Mouse (Mus musculus): ENCODE results near the gene Nudt3. TPM values are rescaled to one million over a fixed set of nuclear protein-coding genes. Genes with fewer than 3 reads are reported as not detected.
A peak's percentile ranks its signal among the peaks of the same experiment; 100 is the strongest.

Gene Nudt3
- polyA plus RNA-seq, 1 experiment from 2014 or later: 145 TPM

GRCm38 (mm10) chr17:27541261-27541660, 82.0 kb downstream of the Nudt3 start:
- Histone ChIP-seq H3K4me1 (replicated peaks) (peaks cover 16% of the 10 kb centered on the region), H3K4me3 (no peak overlapping the region), H3K9me3 (no peaks in the 10 kb centered on the region), H3K27me3 (ENCODE audit: insufficient read depth, poor library complexity, severe bottlenecking) (peaks cover 3% of the 10 kb centered on the region), H3K27ac (no peak overlapping the region), H3K36me3 (no peaks in the 10 kb centered on the region)
- DNase-seq (ENCODE audit: low spot score): no peak
- 76% methylated on average over 2 of the region's 2 CpGs for WGBS

- Histone ChIP-seq H3K4me1 (replicated peaks) (peaks cover 6% of the 10 kb centered on the region), H3K9me3 (no peaks in the 10 kb centered on the region), H3K4me3 (peak overlapping the region; percentile 2; the same call in 1 of the 2 replicates), H3K36me3 (no peaks in the 10 kb centered on the region), H3K27ac (no peak overlapping the region), H3K27me3 (ENCODE audit: insufficient read depth, poor library complexity, severe bottlenecking) (no peaks in the 10 kb centered on the region)
- WGBS: 6% methylated on average over 10 of the region's 10 CpGs
- peak; percentile 94 for DNase-seq (ENCODE audit: low spot score)
These were observed 88.6 kb downstream of the Nudt3 start for GRCm38 (mm10) chr17:27534718-27535117.

GRCm38 (mm10) chr17:27533354-27533753, 89.9 kb downstream of the Nudt3 start:
- no peak overlapping the region for H3K4me3 ChIP-seq
- no peaks in the 10 kb centered on the region for H3K9me3 ChIP-seq
- no peaks in the 10 kb centered on the region for H3K27me3 ChIP-seq (ENCODE audit: insufficient read depth, poor library complexity, severe bottlenecking)
- WGBS: 83% methylated on average over 3 of the region's 3 CpGs
- no peak for DNase-seq (ENCODE audit: low spot score)
- H3K4me1 ChIP-seq (replicated peaks): peaks cover 15% of the 10 kb centered on the region
- H3K27ac ChIP-seq: no peak overlapping the region
- H3K36me3 ChIP-seq: no peaks in the 10 kb centered on the region

- no peak for DNase-seq (ENCODE audit: low spot score)
- H3K27ac ChIP-seq: no peak overlapping the region
- WGBS: 93% methylated on average over 8 of the region's 8 CpGs
These were observed 91.2 kb downstream of the Nudt3 start for GRCm38 (mm10) chr17:27532095-27532494.

More at GRCm38 (mm10) chr17:27532095-27532494, 91.2 kb downstream of the Nudt3 start:
- H3K4me1 ChIP-seq (replicated peaks): peaks cover 20% of the 10 kb centered on the region
- no peaks in the 10 kb centered on the region for H3K27me3 ChIP-seq (ENCODE audit: insufficient read depth, poor library complexity, severe bottlenecking)
- H3K4me3 ChIP-seq: no peak overlapping the region
- no peaks in the 10 kb centered on the region for H3K9me3 ChIP-seq
- H3K36me3 ChIP-seq: no peaks in the 10 kb centered on the region

Other genes with a start within 250 kb of the Nudt3 start
- gene Grm4, start 102.1 kb downstream of the Nudt3 start, polyA plus RNA-seq (2016; fragmentation: Nextera tagmentation; extraction: Ambion mirVana): 2.2 and 4.2 TPM in 2 replicates
- 541 and 748 TPM in 2 replicates for gene Hmga1, start 67.0 kb downstream of the Nudt3 start, polyA plus RNA-seq (2016; fragmentation: Nextera tagmentation; extraction: Ambion mirVana)
- gene AI413582, start 57.7 kb downstream of the Nudt3 start, polyA plus RNA-seq (2016; fragmentation: Nextera tagmentation; extraction: Ambion mirVana): 19.1 and 23.9 TPM in 2 replicates
- gene RPS10-NUDT3, start 11.7 kb upstream of the Nudt3 start, polyA plus RNA-seq (2016; fragmentation: Nextera tagmentation; extraction: Ambion mirVana): 0.86 TPM in 1 of 2 replicates, not detected in the other
- gene Rps10, start 13.2 kb upstream of the Nudt3 start, polyA plus RNA-seq (2016; fragmentation: Nextera tagmentation; extraction: Ambion mirVana): 827 and 832 TPM in 2 replicates
- 3.4 and 3.6 TPM in 2 replicates for gene Pacsin1, start 32.0 kb upstream of the Nudt3 start, polyA plus RNA-seq (2016; fragmentation: Nextera tagmentation; extraction: Ambion mirVana)
- 0.13 and 0.31 TPM in 2 replicates for gene Spdef, start 105.5 kb upstream of the Nudt3 start, polyA plus RNA-seq (2016; fragmentation: Nextera tagmentation; extraction: Ambion mirVana)
- gene D17Wsu92e, start 197.2 kb upstream of the Nudt3 start, polyA plus RNA-seq (2016; fragmentation: Nextera tagmentation; extraction: Ambion mirVana): 10.7 and 13.0 TPM in 2 replicates
- 419 and 433 TPM in 2 replicates for gene Snrpc, start 214.7 kb upstream of the Nudt3 start, polyA plus RNA-seq (2016; fragmentation: Nextera tagmentation; extraction: Ambion mirVana)
- gene Uhrf1bp1, start 232.9 kb upstream of the Nudt3 start, polyA plus RNA-seq (2016; fragmentation: Nextera tagmentation; extraction: Ambion mirVana): 6.9 and 7.7 TPM in 2 replicates